7 mouse cellular contexts compared by ENCODE assay signal in the genomic region with DNA sequence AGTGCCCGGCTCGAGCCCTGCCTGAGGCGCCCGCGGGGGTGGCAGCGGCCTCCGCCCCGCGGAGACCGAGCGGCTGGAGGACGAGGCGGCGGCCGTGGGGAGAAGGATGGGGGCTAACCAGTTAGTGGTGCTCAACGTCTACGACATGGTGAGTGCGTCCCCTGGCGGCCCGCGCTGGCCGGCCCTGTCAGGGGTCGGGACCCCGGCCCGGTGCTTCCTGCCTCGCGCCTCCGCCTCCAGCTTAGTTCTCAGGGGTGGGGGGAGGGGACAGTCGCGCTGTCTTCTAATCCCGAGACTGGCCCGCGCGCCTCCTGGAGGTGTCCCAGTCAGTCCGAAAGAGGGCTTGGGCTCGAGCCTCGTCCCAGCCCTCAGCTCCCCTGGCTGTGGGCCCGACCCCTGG. TPM values are rescaled to one million over a fixed set of nuclear protein-coding genes. Genes with fewer than 3 reads are reported as not detected.
DNase-seq lines count a peak whose midpoint lies in the region; ATAC-seq lines count a peak whose summit lies in the region.
"Not testable (repeated sequence)": the region's sequence is repeated elsewhere in the genome, so short reads cannot be mapped to it uniquely, and the experiment has no call there.

No protein-coding gene starts in this region.

- H3K9ac ChIP-seq in embryonic facial prominence, embryonic 14.5 days (ENCODE audit: low read depth, low read length): peak overlapping the region; percentile 62
- peak overlapping the region; percentile 64 for H3K9ac ChIP-seq in heart, embryonic 11.5 days (ENCODE audit: low read depth, low read length)
- H3K9ac ChIP-seq in intestine, embryonic 16.5 days (ENCODE audit: low read depth, low read length): peak overlapping the region; percentile 73
- peak overlapping the region; percentile 70 for H3K9ac ChIP-seq in liver, embryonic 11.5 days (ENCODE audit: low read depth, low read length)

- H3K9me3 ChIP-seq in embryonic facial prominence, embryonic 14.5 days (ENCODE audit: control insufficient read depth, low read length); heart, embryonic 11.5 days (replicated peaks; ENCODE audit: control insufficient read depth, low read length); intestine, embryonic 16.5 days (ENCODE audit: control insufficient read depth, low read length); liver, embryonic 11.5 days (ENCODE audit: control insufficient read depth, low read length); midbrain, embryonic 10.5 days (replicated peaks): not testable (repeated sequence)

- H3K36me3 ChIP-seq in embryonic facial prominence, embryonic 14.5 days (ENCODE audit: control insufficient read depth, insufficient read depth, low read length); heart, embryonic 11.5 days (ENCODE audit: control insufficient read depth, insufficient read depth, low read length); intestine, embryonic 16.5 days (ENCODE audit: control insufficient read depth, insufficient read depth, low read length); liver, embryonic 11.5 days (ENCODE audit: control insufficient read depth, insufficient read depth, low read length); midbrain, embryonic 10.5 days: not testable (repeated sequence)

- H3K4me2 ChIP-seq in embryonic facial prominence, embryonic 14.5 days (ENCODE audit: low read depth, low read length): peak overlapping the region; percentile 46
- H3K4me2 ChIP-seq in heart, embryonic 11.5 days: peak overlapping the region; percentile 56
- H3K4me2 ChIP-seq in intestine, embryonic 16.5 days (ENCODE audit: low read depth, low read length): peak overlapping the region; percentile 43; the same call in 1 of the 2 replicates
- H3K4me2 ChIP-seq in liver, embryonic 11.5 days: peak overlapping the region; percentile 58

- peak overlapping the region; percentile 63 for H3K4me3 ChIP-seq in embryonic facial prominence, embryonic 14.5 days (ENCODE audit: low read depth, low read length)
- peak overlapping the region; percentile 61 for H3K4me3 ChIP-seq in heart, embryonic 11.5 days (ENCODE audit: low read depth, low read length)
- peak overlapping the region; percentile 69 for H3K4me3 ChIP-seq in intestine, embryonic 16.5 days (ENCODE audit: low read length)
- peak overlapping the region; percentile 67 for H3K4me3 ChIP-seq in liver, embryonic 11.5 days (ENCODE audit: low read depth, low read length)
- H3K4me3 ChIP-seq in midbrain, embryonic 10.5 days: peak overlapping the region; percentile 66

- not testable (repeated sequence) for H3K27ac ChIP-seq in embryonic facial prominence, embryonic 14.5 days (replicated peaks; ENCODE audit: low read depth, low read length); liver, embryonic 11.5 days (ENCODE audit: low read depth, low read length)
- H3K27ac ChIP-seq in heart, embryonic 11.5 days (ENCODE audit: low read depth, low read length): peak overlapping the region; percentile 82
- H3K27ac ChIP-seq in intestine, embryonic 16.5 days (ENCODE audit: low read length): peak overlapping the region; percentile 68
- H3K27ac ChIP-seq in midbrain, embryonic 10.5 days (replicated peaks): peak overlapping the region; percentile 81

- H3K27me3 ChIP-seq in embryonic facial prominence, embryonic 14.5 days (replicated peaks; ENCODE audit: control insufficient read depth, insufficient read depth, low read length); heart, embryonic 11.5 days (ENCODE audit: control insufficient read depth, insufficient read depth, low read length); intestine, embryonic 16.5 days (replicated peaks; ENCODE audit: control insufficient read depth, insufficient read depth, low read length); liver, embryonic 11.5 days (replicated peaks; ENCODE audit: control insufficient read depth, insufficient read depth, low read length); midbrain, embryonic 10.5 days (ENCODE audit: low read depth, poor library complexity, severe bottlenecking): not testable (repeated sequence)

- H3K4me1 ChIP-seq in embryonic facial prominence, embryonic 14.5 days (ENCODE audit: control insufficient read depth, insufficient read depth, low read length); heart, embryonic 11.5 days (ENCODE audit: control insufficient read depth, insufficient read depth, low read length); intestine, embryonic 16.5 days (ENCODE audit: control insufficient read depth, insufficient read depth, low read length); liver, embryonic 11.5 days (replicated peaks; ENCODE audit: control insufficient read depth, insufficient read depth, low read length): not testable (repeated sequence)
- peaks cover 16% of the 10 kb centered on the region for H3K4me1 ChIP-seq in midbrain, embryonic 10.5 days

- WGBS in embryonic facial prominence, embryonic 14.5 days: 0% methylated on average over 2 of the region's 38 CpGs
- under 1% methylated on average over 25 of the region's 38 CpGs for WGBS in heart, embryonic 11.5 days (ENCODE audit: insufficient replicate concordance)
- 2% methylated on average over 26 of the region's 38 CpGs for WGBS in intestine, embryonic 16.5 days
- WGBS in liver, embryonic 11.5 days: 3% methylated on average over 21 of the region's 38 CpGs
- WGBS in midbrain, embryonic 10.5 days: 0% methylated on average over 26 of the region's 38 CpGs

- DNase-seq in embryonic facial prominence, embryonic 14.5 days (ENCODE audit: low spot score); liver, embryonic 11.5 days (ENCODE audit: low spot score): not testable (repeated sequence)
- peak; percentile 85 for DNase-seq in midbrain, embryonic 10.5 days (ENCODE audit: low spot score)
- peak; percentile 58 for DNase-seq in retina, postnatal 7 days (ENCODE audit: low read depth, low spot score)

- ATAC-seq in activated CD4-positive, CD25-positive, alpha-beta regulatory T cell, adult 4 months: peak; percentile 14
- ATAC-seq in embryonic facial prominence, embryonic 14.5 days (ENCODE audit: low read depth): peak; percentile 51
- peak; percentile 77 for ATAC-seq in heart, embryonic 11.5 days (replicated peaks; ENCODE audit: insufficient number of reproducible peaks, low FRiP score, low TSS enrichment)
- ATAC-seq in intestine, embryonic 16.5 days: not testable (repeated sequence)
- ATAC-seq in liver, embryonic 11.5 days (replicated peaks; ENCODE audit: low FRiP score): peak; percentile 57

RNA-seq across cellular contexts. Expression of gene Desi2, which starts 0.6 kb away (rescaled TPM):
- 1 to 10 TPM; 7.3 to 8.4 TPM for polyA plus RNA-seq in activated CD4-positive, CD25-positive, alpha-beta regulatory T cell, adult 4 months (2017; shearing (Covaris generic))
- polyA plus RNA-seq in embryonic facial prominence, embryonic 14.5 days (2014; fragmentation: Nextera tagmentation; extraction: Ambion mirVana): 27.1 and 28.6 TPM in 2 replicates
- polyA plus RNA-seq in heart, embryonic 11.5 days (2014; fragmentation: Nextera tagmentation; extraction: Ambion mirVana): 22.0 and 22.3 TPM in 2 replicates
- polyA plus RNA-seq in intestine, embryonic 16.5 days (2015; fragmentation: Nextera tagmentation; extraction: Ambion mirVana): 16.4 and 20.4 TPM in 2 replicates
- 18.6 and 19.5 TPM in 2 replicates for polyA plus RNA-seq in liver, embryonic 11.5 days (2014; fragmentation: Nextera tagmentation; extraction: Ambion mirVana)
- polyA plus RNA-seq in midbrain, embryonic 10.5 days (2016; fragmentation: Nextera tagmentation; extraction: Ambion mirVana): 15.1 and 18.5 TPM in 2 replicates
